Mouse (Mus musculus) gastrocnemius, adult 18-20 months (tissue): ENCODE measurements around the gene Hcls1. TPM values are rescaled to one million over a fixed set of nuclear protein-coding genes. Genes with fewer than 3 reads are reported as not detected.

Experiments
- DNase-seq: peaks from one replicate; pipeline ENCODE4 v3.0.0; 2021; ENCODE audit warnings: low spot score
- total RNA-seq, 2 experiments: library from RNA; stranded (reverse); gene quantifications; 2 replicates each; pipeline ENCODE4 v1.2.3; 2021

Hcls1 gene
- total RNA-seq, 2 experiments from 2014 or later, result 2.0 to 2.1 TPM

GRCm38 (mm10) chr16:36930231-36931136, 4.3 kb upstream of the Hcls1 start:
- no peak for DNase-seq

GRCm38 (mm10) chr16:36931381-36931780, 3.4 kb upstream of the Hcls1 start:
- no peak for DNase-seq

DNA sequence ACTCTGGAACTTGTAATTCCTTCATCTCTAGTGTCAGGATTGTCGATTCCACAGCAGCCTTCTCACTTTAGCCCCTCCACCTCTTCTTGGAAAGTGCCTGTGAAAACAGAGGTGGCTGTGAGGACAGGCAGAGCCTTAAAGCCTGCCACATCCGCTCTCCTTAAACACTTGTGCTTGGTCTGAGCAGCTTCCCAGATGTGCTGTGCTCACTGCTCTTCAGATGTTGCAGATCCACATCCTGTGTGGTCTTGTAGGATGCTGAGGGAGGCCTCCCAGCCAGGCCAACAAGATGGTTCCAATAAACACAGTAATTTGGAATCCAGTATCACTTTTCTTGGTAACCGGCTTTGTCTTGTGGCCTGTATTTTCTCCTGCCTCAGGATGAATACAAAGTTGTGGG, 2.8 kb upstream of the Hcls1 start:
- DNase-seq, result no peak

DNA sequence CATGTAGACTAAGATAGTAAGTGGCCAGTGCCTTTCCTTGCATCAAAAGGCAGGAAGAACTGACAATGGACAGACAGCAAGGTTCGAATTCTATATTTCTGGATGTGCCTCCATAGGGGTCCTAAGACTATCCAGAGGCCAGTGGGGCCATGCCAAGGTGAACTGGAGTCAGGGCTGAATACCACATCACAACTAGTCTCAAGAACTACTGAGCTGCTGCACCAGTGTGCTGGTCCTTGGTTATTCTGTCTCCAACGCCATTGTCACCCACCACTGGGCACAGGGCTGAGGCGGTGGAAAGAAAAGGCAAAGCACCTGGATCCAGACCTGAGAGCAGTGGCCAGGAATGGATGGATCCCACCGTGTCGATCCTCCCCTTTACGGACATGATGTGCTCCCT, 2.2 kb upstream of the Hcls1 start:
- no peak for DNase-seq

GRCm38 (mm10) chr16:36934131-36934840, 497 bp upstream of the Hcls1 start:
- DNase-seq, result no peak

GRCm38 (mm10) chr16:36935814-36936213, 1.0 kb downstream of the Hcls1 start:
- DNase-seq, result no peak

- DNase-seq, result no peak
These were observed 6.4 kb downstream of the Hcls1 start for GRCm38 (mm10) chr16:36941137-36941727.

GRCm38 (mm10) chr16:36941895-36942294, 7.1 kb downstream of the Hcls1 start:
- no peak for DNase-seq

GRCm38 (mm10) chr16:36943591-36943990, 8.8 kb downstream of the Hcls1 start:
- DNase-seq, result no peak

GRCm38 (mm10) chr16:36944895-36945424, 10.2 kb downstream of the Hcls1 start:
- DNase-seq, result peak; percentile 87

GRCm38 (mm10) chr16:36946459-36947159, 11.8 kb downstream of the Hcls1 start:
- DNase-seq, result no peak

- no peak for DNase-seq
These were observed 12.9 kb downstream of the Hcls1 start for GRCm38 (mm10) chr16:36947646-36948197.

DNA sequence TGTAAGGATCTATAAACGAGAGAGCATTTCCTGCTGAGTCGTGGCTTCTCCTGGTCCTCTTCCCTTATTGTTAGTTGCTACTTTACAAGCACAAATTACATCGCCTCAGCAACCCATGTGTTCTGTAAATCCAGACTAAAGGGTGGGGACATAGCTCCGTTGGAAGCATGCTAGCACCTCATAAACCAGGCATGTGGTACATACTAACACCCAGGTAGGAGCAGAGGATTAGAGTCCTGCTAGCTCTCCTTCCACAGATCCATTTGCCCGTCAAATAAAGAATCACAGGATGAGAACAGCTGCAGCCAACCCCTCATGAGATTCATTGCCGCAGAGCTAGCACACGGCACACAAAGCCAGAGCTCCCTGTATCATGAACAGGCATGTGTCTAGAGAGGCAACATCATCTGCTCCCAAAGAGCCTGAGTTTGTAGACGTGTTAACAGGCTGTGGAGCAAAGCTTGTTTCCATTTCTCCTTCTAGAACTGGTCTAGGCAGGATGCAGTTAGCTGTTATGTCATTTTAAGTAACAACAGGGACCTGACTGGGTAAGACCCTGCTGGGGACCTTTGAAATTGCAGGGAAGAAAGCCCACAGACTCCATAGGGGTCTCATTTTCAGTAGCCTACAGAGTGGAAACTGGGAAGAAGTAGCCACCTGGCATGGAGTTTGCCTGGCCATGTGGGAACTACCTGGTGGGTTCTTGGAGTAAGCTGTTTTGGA, 15.0 kb downstream of the Hcls1 start:
- no peak for DNase-seq

- no peak for DNase-seq
These were observed 16.2 kb downstream of the Hcls1 start for GRCm38 (mm10) chr16:36951029-36951428.

- no peak for DNase-seq
These were observed 20.3 kb downstream of the Hcls1 start for GRCm38 (mm10) chr16:36955106-36955505.

DNA sequence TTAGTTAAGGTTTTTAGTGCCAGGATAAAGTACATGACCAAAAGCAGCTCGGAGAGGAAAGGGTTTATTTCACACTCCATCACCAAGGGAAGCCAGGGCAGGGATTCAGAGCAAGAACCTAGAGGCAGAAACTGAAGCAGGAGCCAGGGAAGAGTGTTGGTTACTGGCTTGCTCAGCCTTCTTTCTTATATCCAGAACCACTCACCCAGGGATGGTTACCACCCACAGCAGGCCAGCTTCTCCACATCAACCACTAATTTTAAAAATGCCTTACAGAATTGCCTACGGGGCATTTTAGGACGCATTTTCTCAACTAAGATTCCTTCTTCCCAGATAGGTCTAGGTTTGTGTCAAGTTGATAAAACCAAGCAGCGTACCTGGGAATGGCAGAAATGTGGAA, 28.6 kb downstream of the Hcls1 start:
- DNase-seq, result no peak

GRCm38 (mm10) chr16:36979127-36979526, 44.3 kb downstream of the Hcls1 start:
- DNase-seq, result no peak

GRCm38 (mm10) chr16:36983796-36984195, 49.0 kb downstream of the Hcls1 start:
- no peak for DNase-seq

DNA sequence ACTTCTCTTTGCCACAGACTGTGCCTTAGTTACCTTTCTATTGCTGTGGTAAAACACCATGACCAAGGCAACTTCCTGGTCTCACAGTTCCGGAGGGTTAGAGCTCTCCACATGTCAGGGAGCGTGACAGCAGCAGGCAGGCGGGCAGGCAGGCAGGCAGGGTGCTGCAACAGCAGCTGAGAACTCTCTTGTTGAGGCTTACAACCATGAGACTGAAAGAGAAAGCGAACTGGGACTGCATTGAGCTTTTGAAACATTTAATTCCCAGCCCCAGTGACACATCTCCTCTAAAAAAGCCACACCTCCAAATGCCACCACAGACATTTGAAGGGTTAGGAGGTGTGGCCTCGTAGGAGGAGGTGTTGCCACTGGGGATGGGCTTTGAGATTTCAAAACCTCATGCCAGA, 50.9 kb downstream of the Hcls1 start:
- no peak for DNase-seq

- DNase-seq, result no peak
These were observed 52.6 kb downstream of the Hcls1 start for GRCm38 (mm10) chr16:36987399-36987798.
